Mouse (Mus musculus) bone marrow macrophage, adult 2 months (primary cell): ENCODE results near the gene Nup107.

Source experiments
- CTCF ChIP-seq: IDR thresholded peaks from 2 replicates; pipeline ENCODE4 v1.5.1; 2012; ENCODE audit warnings: low read depth, mild to moderate bottlenecking, low read length, moderate library complexity
- POLR2A ChIP-seq: IDR thresholded peaks from 2 replicates; pipeline ENCODE4 v1.6.1; 2012; ENCODE audit warnings: mild to moderate bottlenecking, low read depth, low read length, borderline replicate concordance

GRCm38 (mm10) chr10:117796181-117796580, 3.7 kb upstream of the Nup107 start:
- no peak for TF ChIP-seq POLR2A
- TF ChIP-seq CTCF, result no peak
